Mouse (Mus musculus) G1E (cell line): Measurements from ENCODE around the gene Tjp1. TPM values are rescaled to one million over a fixed set of nuclear protein-coding genes. Genes with fewer than 3 reads are reported as not detected.

Source experiments
- ATAC-seq: 2 replicates; pipeline ENCODE4 v1.8.0; 2016; ENCODE audit warnings: mild to moderate bottlenecking; ENCODE audit not compliant: insufficient number of reproducible peaks, poor library complexity, low FRiP score, severe bottlenecking; ENCODE audit errors: extremely low read depth
- DNase-seq: peaks from one replicate; pipeline ENCODE4 v3.0.0; 2012; ENCODE audit warnings: low spot score
- H3K27me3 ChIP-seq: 2 replicates; pipeline ENCODE4 v1.6.1; 2012; ENCODE audit warnings: mild to moderate bottlenecking, low read length, inconsistent platforms; ENCODE audit not compliant: insufficient read depth
- H3K36me3 ChIP-seq: replicated peaks from 2 replicates; pipeline ENCODE3; 2012; ENCODE audit warnings: mild to moderate bottlenecking, inconsistent platforms
- H3K4me1 ChIP-seq: 2 replicates; pipeline ENCODE4 v1.6.1; 2012; ENCODE audit warnings: low read depth, low read length, inconsistent platforms, mixed read lengths; ENCODE audit not compliant: insufficient read depth
- H3K4me3 ChIP-seq: 2 replicates; pipeline ENCODE4 v1.5.1; 2012; ENCODE audit warnings: low read depth, mild to moderate bottlenecking, inconsistent platforms, low read length, moderate library complexity, mixed read lengths
- H3K9me3 ChIP-seq: replicated peaks from 2 replicates; pipeline ENCODE4 v1.6.1; 2012; ENCODE audit warnings: inconsistent platforms
- CTCF ChIP-seq: IDR thresholded peaks from 2 replicates; pipeline ENCODE4 v1.5.1; 2012; ENCODE audit warnings: low read depth, low read length, inconsistent platforms, mixed read lengths
- GATA1 ChIP-seq: IDR thresholded peaks from 2 replicates; pipeline ENCODE4 v1.6.1; 2012; ENCODE audit warnings: borderline replicate concordance, low read length, inconsistent platforms, mixed read lengths
- GATA2 ChIP-seq: IDR thresholded peaks from 2 replicates; pipeline ENCODE4 v1.6.1; 2012; ENCODE audit warnings: low read depth, low read length, inconsistent platforms, borderline replicate concordance
- POLR2AphosphoS5 ChIP-seq: IDR thresholded peaks from 2 replicates; pipeline ENCODE4 v1.6.1; 2012; ENCODE audit warnings: low read depth, low read length, inconsistent platforms; ENCODE audit not compliant: insufficient replicate concordance
- TAL1 ChIP-seq: conservative IDR thresholded peaks from 2 replicates; pipeline ENCODE4 v1.6.1; 2012; ENCODE audit warnings: low read depth, low read length, inconsistent platforms, mixed read lengths
- polyA plus RNA-seq: library from polyadenylated mRNA; stranded (reverse); fragments of >175 nt; gene quantifications from 2 replicates; pipeline ENCODE4 v1.2.3, GENCODE M21; 2012
- total RNA-seq, 2 experiments: library from RNA; stranded (forward) in 1 of 2; stranded (reverse) in 1 of 2; fragments of 200-1000 nt in 1 of 2; fragments of >200 nt in 1 of 2; fragmentation: Nextera tagmentation in 1 of 2; gene quantifications; 2 replicates each; pipeline ENCODE4 v1.2.3; 2014 to 2017

The Tjp1 gene
- total and polyA plus RNA-seq, 3 experiments: 17.8 to 119 (median 95.0) TPM

DNA sequence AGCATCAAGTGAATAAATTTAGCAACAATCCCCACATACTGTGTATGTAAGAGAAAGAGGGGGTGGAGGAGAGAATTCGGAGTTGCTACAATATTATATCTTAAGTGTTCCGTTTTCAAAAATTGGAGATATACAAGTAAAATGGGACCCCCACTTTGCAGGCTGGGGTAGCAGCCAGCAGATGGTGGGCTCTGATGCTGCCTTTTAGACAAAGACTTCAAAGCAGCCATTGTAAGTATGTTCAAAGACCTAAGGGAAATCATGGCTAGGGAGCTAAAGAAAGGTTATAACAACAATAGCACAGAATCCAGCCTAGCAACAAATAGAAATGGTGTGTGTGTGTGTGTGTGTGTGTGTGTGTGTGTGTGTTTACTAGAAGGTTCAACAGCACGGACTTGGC, 245.6 kb downstream of the Tjp1 start:
- Histone ChIP-seq H3K9me3 (no peaks in the 10 kb centered on the region), H3K4me1 (no peaks in the 10 kb centered on the region), H3K36me3 (no peaks in the 10 kb centered on the region), H3K27me3 (peaks cover 23% of the 10 kb centered on the region; the same call in 1 of the 2 replicates), H3K4me3 (no peak overlapping the region)
- ATAC-seq (no peak), DNase-seq (no peak)
- TF ChIP-seq TAL1 (no peak), CTCF (no peak), POLR2AphosphoS5 (no peak), GATA2 (no peak), GATA1 (no peak)

GRCm38 (mm10) chr7:65280944-65281912, 246.4 kb downstream of the Tjp1 start:
- Histone ChIP-seq H3K4me1 (no peaks in the 10 kb centered on the region), H3K27me3 (peaks cover 23% of the 10 kb centered on the region; the same call in 1 of the 2 replicates), H3K4me3 (no peak overlapping the region), H3K9me3 (no peaks in the 10 kb centered on the region), H3K36me3 (no peaks in the 10 kb centered on the region)
- no peak for DNase-seq
- no peak for ATAC-seq
- TF ChIP-seq CTCF (no peak), GATA2 (no peak), TAL1 (no peak), POLR2AphosphoS5 (no peak), GATA1 (no peak)

DNA sequence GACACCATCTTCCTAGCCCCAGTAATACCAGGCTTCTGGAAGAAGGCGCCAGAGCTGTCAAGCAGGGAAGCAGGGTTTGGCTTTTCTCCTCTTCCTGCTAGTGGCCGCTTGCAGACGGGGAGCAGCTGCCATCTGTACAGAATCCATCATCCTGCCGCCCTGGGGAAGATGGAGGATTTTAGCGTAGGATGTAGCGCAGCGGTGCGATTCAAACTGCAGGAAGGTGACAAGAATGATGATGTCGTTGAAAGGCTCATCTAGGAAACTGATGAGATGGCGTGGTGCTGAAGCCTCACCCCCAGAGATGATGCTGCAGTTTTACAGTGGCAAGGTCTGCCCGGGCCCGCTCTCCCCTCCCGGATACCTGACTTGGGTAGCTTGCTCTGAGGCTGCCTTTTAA, 248.3 kb downstream of the Tjp1 start:
- Histone ChIP-seq H3K36me3 (no peaks in the 10 kb centered on the region), H3K9me3 (no peaks in the 10 kb centered on the region), H3K4me1 (no peaks in the 10 kb centered on the region), H3K27me3 (peaks cover 23% of the 10 kb centered on the region; the same call in 1 of the 2 replicates), H3K4me3 (no peak overlapping the region)
- no peak for DNase-seq
- TF ChIP-seq GATA1 (no peak), TAL1 (no peak), GATA2 (no peak), CTCF (no peak), POLR2AphosphoS5 (no peak)
- no peak for ATAC-seq

- ATAC-seq: no peak
- Histone ChIP-seq H3K27me3 (peaks cover 9% of the 10 kb centered on the region; the same call in 1 of the 2 replicates), H3K4me1 (no peaks in the 10 kb centered on the region), H3K36me3 (no peaks in the 10 kb centered on the region), H3K4me3 (no peak overlapping the region), H3K9me3 (no peaks in the 10 kb centered on the region)
- no peak for DNase-seq
- TF ChIP-seq GATA1 (no peak), CTCF (no peak), POLR2AphosphoS5 (no peak), TAL1 (no peak), GATA2 (no peak)
Measured at GRCm38 (mm10) chr7:65275761-65276160, 251.8 kb downstream of the Tjp1 start.

- no peak for DNase-seq
Measured at GRCm38 (mm10) chr7:65274216-65274615, 253.4 kb downstream of the Tjp1 start.

DNA sequence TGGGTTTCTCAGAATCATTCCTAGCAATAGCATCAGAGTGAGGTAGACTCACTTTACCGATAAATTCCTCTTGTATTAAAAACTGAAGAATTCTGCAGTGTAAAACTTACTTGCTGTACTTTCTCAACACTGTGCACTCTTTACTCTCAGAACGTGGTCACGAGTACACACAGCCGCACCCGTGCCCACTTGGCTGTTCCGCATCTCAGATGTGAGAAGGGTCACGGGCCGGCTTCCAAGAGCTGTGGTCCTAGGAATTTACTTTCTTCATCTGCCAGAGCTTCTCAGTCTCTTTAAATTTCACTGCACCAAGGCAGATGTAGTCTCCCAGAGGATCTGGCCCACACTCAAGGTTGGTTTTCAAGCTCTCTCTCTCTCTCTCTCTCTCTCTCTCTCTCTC, 277.9 kb downstream of the Tjp1 start:
- ATAC-seq (no peak), DNase-seq (no peak)

More at GRCm38 (mm10) chr7:65274216-65274615, 253.4 kb downstream of the Tjp1 start:
- TF ChIP-seq GATA2 (no peak), GATA1 (no peak), TAL1 (no peak), CTCF (no peak), POLR2AphosphoS5 (no peak)
- no peak for ATAC-seq
- H3K4me3 ChIP-seq: no peak overlapping the region
- no peaks in the 10 kb centered on the region for H3K9me3 ChIP-seq
- H3K27me3 ChIP-seq: peaks cover 7% of the 10 kb centered on the region; the same call in 1 of the 2 replicates
- no peaks in the 10 kb centered on the region for H3K36me3 ChIP-seq
- H3K4me1 ChIP-seq: no peaks in the 10 kb centered on the region

More for the DNA sequence above, 277.9 kb downstream of the Tjp1 start:
- Histone ChIP-seq H3K27me3 (no peaks in the 10 kb centered on the region), H3K9me3 (no peaks in the 10 kb centered on the region), H3K4me3 (no peak overlapping the region), H3K36me3 (no peaks in the 10 kb centered on the region), H3K4me1 (no peaks in the 10 kb centered on the region)
- TF ChIP-seq TAL1 (no peak), GATA2 (no peak), POLR2AphosphoS5 (no peak)

Other genes with a start within 250 kb of the Tjp1 start
- gene Tarsl2, start 117.1 kb upstream of the Tjp1 start, total RNA-seq (2014; fragmentation: Nextera tagmentation): 35.2 and 42.3 TPM in 2 replicates
- 66.8 and 71.3 TPM in 2 replicates for gene Tarsl2, start 117.1 kb upstream of the Tjp1 start, total RNA-seq (2017)
- 23.7 and 27.6 TPM in 2 replicates for gene Tarsl2, start 117.1 kb upstream of the Tjp1 start, polyA plus RNA-seq
- gene Tm2d3, start 163.4 kb upstream of the Tjp1 start, total RNA-seq (2014; fragmentation: Nextera tagmentation): 18.6 and 40.6 TPM in 2 replicates
- gene Tm2d3, start 163.4 kb upstream of the Tjp1 start, total RNA-seq (2017): 49.5 and 51.6 TPM in 2 replicates
- 6.1 and 8.3 TPM in 2 replicates for gene Tm2d3, start 163.4 kb upstream of the Tjp1 start, polyA plus RNA-seq